Mouse (Mus musculus): Measurements from ENCODE around the gene Kcnt2.

The Kcnt2 gene

DNA sequence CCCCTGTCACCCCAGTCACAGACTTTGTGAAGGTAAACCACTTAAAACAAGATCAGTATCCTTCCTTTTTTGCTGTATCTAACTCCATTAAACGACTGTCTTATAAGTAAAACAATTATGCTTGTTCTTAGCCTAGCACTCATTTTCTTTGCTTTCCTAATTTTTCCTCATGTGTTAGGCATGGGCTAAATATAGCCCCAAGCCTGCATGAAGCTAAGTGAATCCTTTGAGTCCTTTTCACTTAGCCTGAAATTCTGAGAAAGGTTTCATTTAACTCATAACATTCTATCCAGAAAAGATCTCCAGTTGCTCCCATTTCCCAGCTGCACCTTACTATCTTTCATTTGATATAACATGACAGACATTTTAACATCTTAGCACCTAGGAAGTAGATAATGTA lies 127.6 kb downstream of the Kcnt2 start:
- no peak for DNase-seq (ENCODE audit: low spot score in 2 of 2)

DNA sequence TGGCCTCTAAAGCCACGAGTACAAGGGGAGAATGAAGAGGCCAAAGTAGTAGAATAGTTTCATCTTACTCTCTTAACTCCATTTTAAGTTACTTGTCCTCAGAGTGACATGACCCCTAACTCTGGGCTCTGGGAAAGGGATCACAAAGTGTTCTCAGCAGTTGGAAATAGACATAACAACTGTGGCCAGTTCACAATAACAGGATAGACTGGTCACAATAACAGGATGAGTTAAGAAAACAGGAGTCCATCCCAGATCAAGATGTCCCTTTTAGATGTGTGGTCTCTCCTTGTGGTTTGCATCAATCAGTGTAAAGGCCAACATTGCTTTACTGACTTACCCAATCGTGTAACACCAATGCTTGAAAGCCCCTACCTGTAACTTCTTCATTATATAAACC lies 132.8 kb downstream of the Kcnt2 start:
- no peak for DNase-seq (ENCODE audit: low spot score in 2 of 2)

DNA sequence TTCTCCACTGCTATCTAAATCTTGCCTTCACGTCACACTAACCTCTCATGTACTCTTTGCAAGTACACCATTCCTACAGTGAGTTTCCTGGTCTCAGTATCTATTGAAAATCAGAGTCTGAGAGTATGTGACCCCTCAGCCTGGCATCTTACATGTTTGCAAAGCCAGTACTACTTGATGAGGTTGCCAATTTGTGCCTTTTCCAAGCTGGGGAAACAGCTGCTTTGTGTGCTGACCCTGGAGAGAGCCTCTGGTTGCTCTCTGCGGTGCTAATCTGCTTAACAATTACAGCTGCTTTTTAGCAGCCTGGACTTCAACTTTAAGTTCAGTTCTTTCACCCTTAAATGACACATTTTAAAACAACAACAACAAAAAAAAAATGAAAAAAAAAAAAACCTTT lies 133.6 kb downstream of the Kcnt2 start:
- no peak for DNase-seq (ENCODE audit: low spot score in 2 of 2)

DNA sequence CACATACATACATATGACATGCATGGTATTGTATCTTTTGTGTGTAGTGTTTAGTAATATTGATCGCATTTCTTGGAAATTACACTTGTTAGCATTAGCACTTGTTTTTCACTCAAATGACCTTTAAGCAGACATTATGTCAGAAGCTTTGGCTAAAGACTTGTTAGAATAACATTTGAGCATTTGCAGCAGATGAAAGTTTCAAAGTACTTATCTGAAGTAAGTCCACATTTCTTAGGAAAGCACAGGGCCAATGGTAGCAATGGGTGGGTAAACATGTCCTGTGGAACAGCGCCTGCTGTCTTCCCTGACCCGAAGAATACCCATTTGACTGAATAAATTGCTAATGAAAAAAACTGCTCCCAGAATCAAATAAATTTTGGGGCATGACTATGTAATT lies 135.1 kb downstream of the Kcnt2 start:
- DNase-seq (ENCODE audit: low spot score in 2 of 2): no peak

DNA sequence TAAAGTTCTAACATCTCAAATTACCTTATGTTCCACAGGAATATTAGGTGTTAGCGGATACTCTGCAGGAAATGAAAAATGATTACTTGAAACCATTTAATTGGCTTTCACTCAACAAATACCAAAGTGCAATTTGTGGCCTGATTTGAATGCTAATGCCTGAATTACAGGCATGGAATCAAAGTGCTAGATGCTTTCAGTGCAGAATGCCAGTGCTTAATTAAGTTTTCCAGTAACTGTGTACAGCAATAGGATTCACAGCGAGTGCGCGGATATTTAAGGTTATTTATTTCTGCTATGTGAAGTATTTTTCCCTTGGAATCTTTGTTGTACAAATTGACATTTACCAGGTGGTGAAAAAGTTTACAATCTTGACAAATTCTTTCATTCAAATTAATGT lies 144.3 kb downstream of the Kcnt2 start:
- no peak for DNase-seq (ENCODE audit: low spot score in 2 of 2)

DNA sequence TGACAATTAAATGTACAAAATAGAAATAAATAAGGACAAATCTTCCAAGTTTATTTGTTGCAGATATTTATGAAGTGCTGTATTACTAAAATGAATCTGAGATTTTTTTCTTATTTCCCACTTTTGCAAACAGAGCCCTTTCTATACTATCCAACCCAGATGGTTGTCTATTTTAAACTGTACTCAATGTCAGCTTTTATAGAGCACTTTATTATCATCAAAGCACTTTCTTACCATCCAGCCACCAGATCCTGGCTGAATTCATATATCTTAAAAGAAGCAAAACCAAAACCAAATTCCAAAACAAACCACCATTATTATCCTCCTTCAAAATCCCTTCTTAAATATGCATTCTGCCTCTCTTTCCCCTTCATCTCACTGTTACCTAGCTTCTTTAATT lies 151.8 kb downstream of the Kcnt2 start:
- DNase-seq (ENCODE audit: low spot score in 2 of 2): no peak

DNA sequence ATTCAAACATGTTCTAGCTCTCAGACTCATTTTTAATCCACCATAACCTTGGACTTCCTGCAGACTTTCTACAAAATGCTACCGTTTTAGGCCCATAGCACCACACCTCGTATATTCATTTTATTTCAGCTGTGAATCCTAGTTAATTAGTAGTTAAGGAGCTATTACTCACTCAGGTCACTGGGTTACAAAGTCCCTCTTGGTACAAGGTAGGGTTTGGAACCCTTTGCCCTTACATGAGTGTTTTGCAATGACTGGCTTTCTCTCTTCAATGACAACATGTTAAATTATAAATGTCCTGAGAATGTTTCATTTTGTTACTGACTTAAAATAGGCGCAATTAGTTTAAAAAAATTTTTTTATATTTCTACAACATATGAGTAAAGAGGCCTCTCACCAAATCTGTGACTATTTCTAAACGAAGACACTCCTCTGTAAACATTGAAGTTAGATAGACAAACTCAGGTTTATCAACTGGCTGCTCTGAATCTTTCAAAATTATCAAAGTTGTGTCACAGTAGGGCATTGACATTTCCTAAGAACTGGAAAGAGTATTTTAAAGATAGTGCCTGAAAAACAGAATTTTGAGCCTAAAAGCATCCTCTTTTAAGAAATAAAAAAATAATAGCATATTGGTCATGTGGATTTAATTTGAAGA lies 160.8 kb downstream of the Kcnt2 start:
- no peak for DNase-seq (ENCODE audit: low spot score in 2 of 2)

DNA sequence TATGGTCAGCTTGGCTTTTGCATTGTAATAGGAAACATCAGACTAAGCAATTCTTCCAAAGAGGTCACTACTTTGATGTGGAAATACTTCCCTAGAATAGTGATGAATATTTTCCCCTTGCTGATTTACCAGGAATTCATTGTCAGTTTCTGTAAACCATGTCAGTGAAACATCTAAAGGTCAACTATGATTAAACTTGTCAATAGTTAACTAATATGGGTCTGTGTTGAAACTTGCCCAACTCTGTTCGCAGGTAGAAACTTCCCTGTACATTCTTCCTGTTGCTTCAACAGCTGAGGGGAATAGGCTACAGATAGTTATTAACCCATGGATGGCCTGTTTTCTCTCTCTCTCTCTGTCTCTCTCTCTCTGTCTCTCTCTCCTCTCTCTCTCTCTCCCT lies 169.8 kb downstream of the Kcnt2 start:
- DNase-seq (ENCODE audit: low spot score in 2 of 2): no peak

DNA sequence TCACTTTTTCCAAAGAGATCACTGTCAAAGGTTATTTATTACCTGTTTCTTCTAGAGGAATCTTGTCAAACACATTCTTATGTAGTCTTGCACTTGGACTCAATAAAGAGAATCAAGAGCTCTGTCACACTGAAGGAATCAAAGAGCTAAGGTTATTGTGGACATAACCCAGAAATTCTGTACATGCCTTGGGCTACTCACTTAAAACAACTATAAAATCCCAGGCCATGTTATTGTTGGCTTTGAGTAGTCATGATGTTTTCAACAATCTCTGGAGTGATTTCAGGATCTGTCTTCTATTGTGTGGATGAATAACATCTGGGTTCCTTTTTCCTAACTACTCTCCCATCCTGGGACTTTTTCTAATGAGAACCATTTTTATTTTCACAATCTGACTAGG lies 177.0 kb downstream of the Kcnt2 start:
- DNase-seq (ENCODE audit: low spot score in 2 of 2): no peak

DNA sequence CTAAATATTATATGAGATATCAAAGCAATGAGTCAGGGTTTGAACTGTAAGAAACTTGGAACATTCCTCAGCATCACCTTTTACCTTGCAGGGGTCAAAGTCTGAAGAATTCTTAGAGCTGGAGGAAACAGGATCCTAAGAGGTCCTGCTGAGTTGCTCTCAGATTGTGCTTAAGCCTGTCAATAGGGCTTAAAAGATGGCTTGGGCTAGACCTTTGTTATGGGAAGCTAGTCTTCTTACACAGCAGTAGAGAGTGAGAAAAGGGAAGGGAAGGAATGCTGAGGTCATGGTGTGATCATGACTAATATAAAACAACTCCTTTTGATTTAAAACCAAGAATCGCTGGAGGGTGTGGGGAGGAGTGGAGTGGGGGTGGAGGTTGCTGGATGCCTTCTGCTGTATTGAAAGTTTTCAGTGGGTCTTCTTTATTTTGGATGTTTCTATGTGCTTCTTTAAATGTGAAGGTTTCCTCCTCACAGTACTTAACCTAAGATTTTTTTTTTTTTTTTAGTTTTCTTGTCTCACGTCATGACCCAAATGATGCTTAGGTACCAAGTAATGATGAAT lies 183.4 kb downstream of the Kcnt2 start:
- no peak for DNase-seq (ENCODE audit: low spot score in 2 of 2)

DNA sequence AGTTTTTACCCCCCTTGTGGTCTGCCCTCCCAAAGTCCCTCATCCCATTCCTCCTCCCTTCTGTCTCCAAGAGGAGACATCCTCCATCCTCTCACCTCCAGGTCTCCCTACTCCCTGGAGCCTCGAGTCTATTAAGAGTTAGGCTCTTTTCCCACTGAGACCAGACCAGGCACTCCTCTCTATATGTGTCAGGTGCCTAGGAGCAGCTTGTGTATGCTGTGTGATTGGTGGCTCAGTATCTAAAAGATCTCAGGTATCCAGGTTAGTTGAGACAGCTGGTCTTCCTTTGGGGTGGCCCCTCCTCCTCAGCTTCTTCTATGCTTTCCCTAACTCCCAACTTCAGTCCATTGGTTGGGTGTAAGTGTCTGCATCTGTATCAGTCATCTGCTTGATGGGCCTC lies 186.1 kb downstream of the Kcnt2 start:
- no peak for DNase-seq (ENCODE audit: low spot score in 2 of 2)

DNA sequence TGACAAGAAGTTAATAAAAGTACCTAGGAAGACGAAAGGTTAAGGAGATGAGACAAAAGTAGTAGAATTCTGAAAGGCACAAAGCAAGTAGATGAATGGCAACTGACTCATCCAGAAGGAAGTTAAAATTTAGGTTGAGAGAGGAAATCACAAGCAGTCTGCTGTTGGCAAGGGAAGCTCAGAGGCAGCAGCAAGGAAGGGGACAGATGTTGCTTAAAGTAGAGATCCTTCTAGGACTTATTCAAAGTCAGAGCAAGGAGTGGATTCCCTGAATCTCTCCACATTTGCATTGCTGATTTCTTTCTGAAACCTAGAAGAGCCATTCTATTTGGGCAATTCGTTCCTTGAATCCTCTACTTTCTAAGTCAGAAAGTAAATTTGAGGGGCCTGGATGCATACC lies 188.8 kb downstream of the Kcnt2 start:
- DNase-seq (ENCODE audit: low spot score in 2 of 2): no peak

DNA sequence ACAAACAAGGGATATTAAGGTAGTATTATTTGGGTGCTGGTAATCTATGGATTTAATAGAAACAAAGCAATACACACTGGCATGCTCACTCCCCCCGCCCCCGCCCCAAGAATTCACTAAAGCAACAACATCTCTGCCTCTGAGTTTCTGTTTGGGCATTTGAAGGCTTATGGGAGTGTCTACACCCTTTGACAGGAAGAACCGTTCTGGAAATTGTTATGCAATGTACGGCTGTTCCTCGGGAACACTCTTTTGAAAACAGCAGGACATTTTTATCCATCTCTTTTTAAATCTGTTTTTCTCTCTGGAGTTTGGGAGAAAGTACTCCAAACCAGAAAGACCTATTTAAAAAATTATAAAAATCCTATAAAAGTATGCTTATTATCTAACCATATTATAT lies 192.2 kb downstream of the Kcnt2 start:
- no peak for DNase-seq (ENCODE audit: low spot score in 2 of 2)

DNA sequence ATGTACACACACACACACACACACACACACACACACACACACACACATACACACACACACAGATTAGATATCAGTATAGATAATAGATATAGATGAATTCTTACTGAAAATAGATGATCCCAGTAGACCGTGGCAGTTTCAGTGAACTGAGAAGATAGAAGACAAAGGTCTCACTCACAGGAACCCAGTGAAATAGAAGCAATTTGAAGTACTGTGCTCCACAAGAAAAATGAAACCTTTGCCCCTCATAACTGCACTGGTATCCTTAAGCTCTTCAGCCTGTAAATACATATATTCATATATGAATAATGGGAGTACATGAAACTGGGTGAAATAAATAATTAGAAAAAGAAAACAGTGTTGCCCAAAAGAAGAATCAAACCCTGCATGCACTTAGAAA lies 197.9 kb downstream of the Kcnt2 start:
- no peak for DNase-seq (ENCODE audit: low spot score in 2 of 2)

DNA sequence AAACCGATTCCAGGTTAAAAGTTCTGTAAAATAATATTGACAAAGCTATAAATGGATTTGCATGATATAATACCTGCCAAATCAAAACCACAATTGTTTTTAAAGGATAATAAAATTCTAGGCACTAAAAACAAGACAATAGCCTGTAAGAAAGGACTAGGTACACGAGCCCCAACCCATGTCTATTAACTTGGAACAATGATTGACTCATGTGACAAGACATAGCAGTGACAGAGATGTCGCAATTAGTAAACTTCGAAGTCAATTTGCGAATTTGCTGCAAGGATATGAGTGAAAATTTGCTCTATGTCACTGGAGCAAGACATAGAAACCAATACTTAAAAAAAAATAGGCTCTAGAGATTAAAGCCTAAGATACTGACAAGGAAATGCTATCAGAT lies 198.4 kb downstream of the Kcnt2 start:
- no peak for DNase-seq (ENCODE audit: low spot score in 2 of 2)

DNA sequence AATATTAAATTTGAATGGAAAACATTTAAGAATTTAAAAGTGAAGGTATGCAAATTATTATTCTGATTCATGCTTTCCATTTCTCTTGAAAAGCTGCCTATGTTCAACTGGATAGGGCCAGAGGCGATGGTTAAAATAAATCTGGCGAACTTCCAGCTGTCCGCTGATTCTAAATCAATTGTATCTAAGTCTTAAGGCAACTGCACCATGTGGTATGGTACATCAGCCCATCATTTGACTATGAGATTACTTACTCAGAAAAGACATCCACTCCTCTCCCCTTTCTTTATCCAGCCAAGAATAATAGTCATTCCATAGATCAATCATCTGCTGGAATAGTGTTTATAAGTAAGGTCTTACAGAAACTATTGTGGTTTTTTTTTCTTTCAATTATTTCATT lies 205.5 kb downstream of the Kcnt2 start:
- no peak for DNase-seq (ENCODE audit: low spot score in 2 of 2)

DNA sequence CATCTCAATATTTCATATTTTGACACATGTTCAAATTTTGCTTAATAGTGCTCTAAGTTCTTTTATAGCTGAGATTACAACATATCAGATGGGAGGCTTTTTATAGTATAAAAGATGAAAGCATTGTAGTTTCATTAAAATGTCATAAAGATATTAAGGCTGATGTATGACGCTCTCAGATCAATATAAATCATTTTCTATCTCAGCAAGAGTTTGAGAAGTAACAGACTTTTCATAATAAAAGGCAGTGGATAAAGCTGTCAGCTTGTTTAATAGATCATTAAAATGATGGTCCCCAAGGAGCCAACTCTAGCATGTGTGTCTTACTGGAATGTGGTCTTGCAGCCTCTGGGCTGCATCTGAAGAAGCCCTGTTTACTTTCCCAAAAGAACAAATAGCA lies 206.0 kb downstream of the Kcnt2 start:
- no peak for DNase-seq (ENCODE audit: low spot score in 2 of 2)

DNA sequence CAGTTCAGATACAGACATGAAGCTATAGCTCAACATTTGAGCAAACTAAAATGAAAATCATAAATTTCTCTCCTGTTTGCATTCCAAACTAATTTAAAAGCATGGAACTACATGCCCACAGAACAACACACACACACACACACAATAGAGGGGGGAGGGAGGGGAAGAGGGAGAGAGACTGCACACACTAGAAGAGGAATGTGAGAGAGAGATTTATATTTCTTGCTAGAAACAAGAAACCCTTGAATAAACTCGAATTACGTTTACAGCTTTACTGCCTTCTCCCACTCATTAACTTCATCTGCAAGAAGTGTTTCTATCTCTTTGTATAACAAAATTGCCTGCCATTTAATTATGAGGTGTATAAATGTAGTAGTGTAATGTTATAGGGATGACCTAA lies 209.9 kb downstream of the Kcnt2 start:
- DNase-seq (ENCODE audit: low spot score in 2 of 2): no peak

DNA sequence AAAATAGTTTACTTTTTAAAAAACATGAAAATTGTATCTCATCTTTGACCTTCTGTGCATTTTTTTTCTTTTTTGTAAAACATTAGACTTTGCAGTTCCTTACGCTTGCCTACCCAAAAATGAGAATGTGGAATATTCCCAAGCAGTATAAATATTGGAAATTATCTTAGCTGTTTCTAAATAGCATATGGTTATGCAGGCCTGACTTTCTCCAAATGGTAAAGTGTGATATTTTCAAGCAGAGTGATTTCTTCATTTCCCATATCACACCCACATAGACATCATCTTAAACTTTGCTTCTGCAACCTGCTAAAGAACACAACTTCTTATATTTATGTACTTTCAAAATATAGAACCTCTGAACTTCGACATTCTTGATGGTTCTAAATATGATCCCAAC lies 210.9 kb downstream of the Kcnt2 start:
- no peak for DNase-seq (ENCODE audit: low spot score in 2 of 2)

DNA sequence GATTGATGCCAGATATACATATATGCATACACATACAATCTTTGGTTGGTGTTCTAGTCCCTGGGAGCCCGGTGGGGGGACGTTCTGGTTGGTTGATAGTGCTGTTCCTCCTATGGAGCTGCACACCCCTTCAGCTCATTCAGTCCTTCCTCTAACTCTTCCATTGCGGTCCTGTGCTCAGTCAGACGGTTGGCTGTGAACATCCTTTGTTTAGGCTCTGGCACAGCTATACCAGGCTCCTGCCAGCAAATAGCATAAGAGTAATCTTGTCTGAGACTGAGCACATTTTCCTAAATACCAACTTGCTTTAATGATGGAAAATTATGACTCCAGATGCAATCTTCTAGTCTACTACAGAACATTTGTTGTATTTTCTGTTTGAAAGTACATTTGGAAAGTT lies 222.4 kb downstream of the Kcnt2 start:
- no peak for DNase-seq (ENCODE audit: low spot score in 2 of 2)

DNA sequence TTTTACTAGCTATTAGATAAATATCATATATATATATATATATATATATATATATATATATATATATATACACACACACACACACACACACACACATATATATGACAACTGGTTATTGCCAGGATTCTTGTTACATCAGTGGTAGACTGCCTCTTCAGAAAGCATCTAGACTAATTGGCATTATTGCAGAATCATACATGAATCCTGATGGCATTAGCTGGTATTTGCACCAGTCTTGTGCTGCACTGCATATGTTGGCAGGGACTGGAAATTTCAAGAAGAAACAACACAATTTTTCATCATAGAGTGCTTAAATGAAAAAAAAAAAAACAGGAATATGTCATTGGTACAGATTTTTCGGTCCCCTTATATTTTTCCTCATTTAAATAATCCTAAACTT lies 223.6 kb downstream of the Kcnt2 start:
- DNase-seq (ENCODE audit: low spot score in 2 of 2): no peak

DNA sequence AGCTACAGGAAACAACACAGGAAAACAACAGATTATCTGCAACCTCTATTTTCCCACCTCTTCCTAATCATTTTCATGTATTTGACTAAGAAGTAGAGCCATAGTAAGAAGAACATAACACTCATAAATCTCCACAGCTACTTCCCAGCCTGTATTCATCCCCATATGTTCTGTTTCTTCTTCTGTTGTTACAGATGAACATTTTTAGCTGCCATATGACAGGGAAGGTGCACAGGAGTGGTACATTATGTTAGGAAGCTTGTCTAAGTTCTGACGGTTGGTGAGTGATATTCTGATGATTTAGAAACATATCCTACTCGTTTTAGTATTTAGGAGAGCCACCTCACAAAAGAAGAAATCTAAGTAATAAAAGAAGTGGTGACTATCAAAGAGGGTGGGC lies 231.0 kb downstream of the Kcnt2 start:
- DNase-seq (ENCODE audit: low spot score in 2 of 2): no peak

DNA sequence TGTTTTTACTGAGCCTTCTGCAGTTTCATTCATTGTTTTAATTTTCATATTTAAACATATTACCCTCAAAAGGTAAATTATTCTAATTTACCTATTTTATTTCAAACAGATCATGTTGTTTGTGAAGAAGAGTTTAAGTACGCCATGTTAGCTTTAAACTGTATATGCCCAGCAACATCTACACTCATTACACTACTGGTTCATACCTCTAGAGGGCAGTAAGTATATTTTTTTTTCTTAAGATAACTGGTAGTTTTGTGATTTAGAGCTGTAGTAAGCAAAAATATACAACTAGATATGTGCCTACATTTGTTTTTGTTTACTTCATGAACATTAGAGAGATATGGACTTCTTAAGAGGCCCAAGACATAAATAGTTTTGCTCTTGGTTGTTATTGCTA lies 238.1 kb downstream of the Kcnt2 start:
- DNase-seq (ENCODE audit: low spot score in 2 of 2): no peak

DNA sequence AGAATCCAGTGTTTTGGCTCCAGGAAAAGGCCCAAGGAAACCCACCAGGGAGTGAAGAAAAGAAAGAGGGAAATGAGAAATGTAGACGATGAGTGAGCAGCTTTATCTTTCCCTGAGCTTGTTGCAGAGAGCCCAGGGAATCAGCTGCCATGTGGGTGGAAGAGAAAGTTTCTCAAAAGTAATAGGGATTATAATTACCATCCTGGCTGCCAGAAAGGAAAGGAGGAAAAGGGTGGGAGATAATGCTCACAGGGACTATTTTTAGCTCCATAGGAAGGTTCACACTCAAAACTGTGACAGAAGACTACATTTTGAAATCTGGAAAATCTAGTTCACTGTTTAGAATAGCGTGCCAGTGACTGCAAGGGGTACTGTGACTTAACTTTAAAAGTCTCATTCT lies 243.9 kb downstream of the Kcnt2 start:
- no peak for DNase-seq (ENCODE audit: low spot score in 2 of 2)

All from urinary bladder, adult 18-20 months (tissue).